Mouse (Mus musculus): ENCODE results near the gene Zfp872.
"Not testable (repeated sequence)": the region's sequence is repeated elsewhere in the genome, so short reads cannot be mapped to it uniquely, and the experiment has no call there.

The Zfp872 gene

GRCm38 (mm10) chr9:22188025-22188611 is at the start of gene Zfp872:
Zfp872 (plus strand) TSS chr9:22188090.
- DNase-seq, result no peak

GRCm38 (mm10) chr9:22138480-22138879 is 49.4 kb upstream of the Zfp872 start:
- DNase-seq, result no peak

- DNase-seq, result no peak
Observed at GRCm38 (mm10) chr9:22139746-22140145, 48.1 kb upstream of the Zfp872 start.

- peak; percentile 72 for DNase-seq
Observed at GRCm38 (mm10) chr9:22143108-22144037, 44.5 kb upstream of the Zfp872 start.

- no peak for DNase-seq
Observed at GRCm38 (mm10) chr9:22144304-22144965, 43.5 kb upstream of the Zfp872 start.

- no peak for DNase-seq
Observed at GRCm38 (mm10) chr9:22149426-22150248, 38.3 kb upstream of the Zfp872 start.

- not testable (repeated sequence) for DNase-seq
Observed at GRCm38 (mm10) chr9:22150249-22150693, 37.6 kb upstream of the Zfp872 start.

- no peak for DNase-seq
Observed at GRCm38 (mm10) chr9:22150946-22151345, 36.9 kb upstream of the Zfp872 start.

GRCm38 (mm10) chr9:22153810-22154209 is 34.1 kb upstream of the Zfp872 start:
- DNase-seq, result no peak

- peak; percentile 41 for DNase-seq
Observed at GRCm38 (mm10) chr9:22155614-22156013, 32.3 kb upstream of the Zfp872 start.

- DNase-seq, result peak; percentile 99
Observed at GRCm38 (mm10) chr9:22156497-22157245, 31.2 kb upstream of the Zfp872 start, which contains the start of gene Pigyl. Pigyl (plus strand) TSS chr9:22156846.

- peak; percentile 28 for DNase-seq
Observed at GRCm38 (mm10) chr9:22157516-22158265, 30.2 kb upstream of the Zfp872 start.

- DNase-seq, result no peak
Observed at GRCm38 (mm10) chr9:22161299-22161698, 26.6 kb upstream of the Zfp872 start.

GRCm38 (mm10) chr9:22162305-22162704 is 25.6 kb upstream of the Zfp872 start:
- no peak for DNase-seq

GRCm38 (mm10) chr9:22162912-22163311 is 25.0 kb upstream of the Zfp872 start:
- no peak for DNase-seq

- peak; percentile 42 for DNase-seq
Observed at GRCm38 (mm10) chr9:22164711-22165668, 22.9 kb upstream of the Zfp872 start.

GRCm38 (mm10) chr9:22165964-22166363 is 21.9 kb upstream of the Zfp872 start:
- no peak for DNase-seq

GRCm38 (mm10) chr9:22166686-22167085 is 21.2 kb upstream of the Zfp872 start:
- DNase-seq, result no peak

- no peak for DNase-seq
Observed at GRCm38 (mm10) chr9:22167751-22168150, 20.1 kb upstream of the Zfp872 start.

- no peak for DNase-seq
Observed at GRCm38 (mm10) chr9:22169327-22169726, 18.6 kb upstream of the Zfp872 start.
